Mouse (Mus musculus) kidney, adult 11 months (tissue): Measurements from ENCODE around the gene Sppl2b.
"Not testable (repeated sequence)": the region's sequence is repeated elsewhere in the genome, so short reads cannot be mapped to it uniquely, and the experiment has no call there.

Experiments
- DNase-seq: peaks from one replicate; pipeline ENCODE4 v3.0.0; 2022

Gene Sppl2b

DNA sequence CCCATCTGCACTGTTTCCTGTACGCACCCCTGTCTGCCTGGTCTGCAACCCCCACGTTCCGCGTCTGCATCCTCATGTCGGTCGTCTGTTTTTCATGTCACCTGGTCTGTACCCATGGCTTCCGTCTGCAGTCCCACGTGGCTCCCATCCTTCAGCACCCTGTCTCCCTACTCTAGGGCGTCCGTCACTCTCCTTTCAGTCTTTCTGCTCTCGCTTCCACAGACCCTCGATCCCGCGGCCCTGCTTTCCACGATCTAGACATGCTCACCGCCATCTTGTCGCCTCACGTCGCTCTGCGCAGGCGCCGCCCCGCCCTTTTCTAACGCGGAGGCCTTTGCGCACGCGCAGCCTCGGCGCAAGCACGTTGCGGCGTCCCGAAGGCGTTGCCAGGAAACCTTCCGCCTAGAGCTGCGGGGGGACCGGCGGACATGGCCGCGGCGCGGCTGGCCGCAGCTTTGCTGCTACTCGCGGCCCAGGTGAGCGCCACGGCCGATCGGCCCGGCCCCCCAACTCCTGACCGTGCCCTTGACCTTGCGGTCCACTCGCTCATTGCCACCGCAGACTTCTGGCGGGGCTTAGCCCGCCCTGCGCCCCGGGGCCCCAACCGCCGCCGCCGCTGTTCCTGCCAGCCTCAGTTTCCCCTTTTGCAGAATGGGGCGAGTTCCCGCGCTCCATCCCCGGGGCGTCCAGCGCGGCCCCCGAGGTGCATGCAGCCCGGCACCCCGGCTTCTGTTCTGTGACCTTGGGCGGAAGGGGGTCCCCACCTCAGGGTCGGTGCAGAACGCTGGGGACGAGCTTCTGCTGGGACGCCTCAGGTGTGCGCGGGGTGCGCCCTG, at the start of gene Sppl2b, which contains the start of gene Lsm7:
Gene Sppl2b (plus strand): TSS at position 363 of the 836 bp plus-strand sequence.
Gene Lsm7 (minus strand): TSS at position 297 of the 836 bp plus-strand sequence.
- peak; percentile 93 for DNase-seq

DNA sequence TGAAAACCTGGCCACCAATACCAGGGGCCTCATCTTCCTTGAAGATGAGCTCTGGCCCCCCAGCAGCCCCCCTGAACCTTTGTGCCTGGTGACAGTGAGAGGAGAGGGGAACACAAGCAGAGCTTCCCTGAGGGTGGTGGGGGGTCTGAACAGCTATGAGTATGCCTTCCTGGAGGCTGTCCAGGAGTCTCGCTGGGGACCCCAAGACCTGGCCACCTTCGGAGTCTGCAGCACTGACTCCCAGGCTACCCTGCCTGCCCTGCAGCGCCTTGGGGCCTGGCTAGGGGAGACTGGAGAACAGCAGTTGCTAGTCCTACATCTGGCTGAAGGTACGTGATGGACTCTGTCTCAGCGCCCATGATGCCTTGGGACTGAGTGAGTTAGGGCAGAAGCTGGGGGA, 49.8 kb upstream of the Sppl2b start:
- DNase-seq: no peak

DNA sequence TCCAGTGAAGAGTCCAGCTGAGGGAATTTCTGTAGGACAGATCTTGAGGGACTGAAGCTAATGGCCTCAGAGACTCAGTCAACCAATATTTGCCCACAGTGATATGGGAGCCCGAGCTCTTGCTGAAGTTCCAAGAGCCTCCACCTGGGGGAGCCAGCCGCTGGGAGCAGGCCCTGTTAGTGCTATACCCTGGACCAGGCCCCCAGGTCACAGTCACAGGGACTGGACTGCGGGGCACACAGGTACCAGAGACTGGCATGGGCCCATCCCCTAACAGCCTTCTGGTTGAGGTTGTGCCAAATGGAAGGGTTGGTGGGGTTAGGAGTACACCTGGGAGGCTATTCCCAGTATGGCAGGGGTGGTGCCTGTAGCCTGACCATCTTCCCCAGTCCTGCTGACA, 49.1 kb upstream of the Sppl2b start:
- peak; percentile 54 for DNase-seq

DNA sequence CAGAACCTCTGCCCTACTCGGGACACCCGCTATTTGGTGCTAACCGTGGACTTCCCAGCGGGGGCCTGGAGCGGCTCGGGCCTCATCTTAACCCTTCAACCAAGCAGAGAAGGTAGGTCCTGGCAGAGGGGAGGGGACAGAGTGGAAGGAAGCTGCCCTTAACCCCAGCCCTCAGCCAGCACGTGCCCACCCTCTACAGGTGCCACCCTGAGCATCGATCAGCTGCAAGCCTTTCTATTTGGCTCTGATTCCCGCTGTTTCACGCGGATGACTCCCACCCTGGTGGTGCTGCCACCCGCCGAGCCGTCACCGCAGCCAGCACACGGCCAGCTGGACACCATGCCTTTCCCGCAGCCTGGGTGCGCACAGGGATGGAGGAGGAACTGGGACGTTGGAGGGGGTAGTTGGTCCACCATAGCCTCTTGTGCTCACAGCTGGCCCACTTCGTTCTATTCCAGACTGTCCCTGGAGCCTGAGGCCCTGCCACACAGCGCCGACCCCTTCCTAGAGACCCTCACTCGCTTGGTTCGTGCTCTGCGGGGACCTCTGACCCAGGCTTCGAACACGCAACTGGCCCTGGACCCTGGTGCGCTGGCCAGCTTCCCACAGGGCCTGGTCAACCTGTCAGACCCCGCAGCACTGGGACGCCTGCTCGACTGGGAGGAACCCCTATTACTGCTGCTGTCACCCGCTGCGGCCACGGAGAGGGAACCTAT, 48.6 kb upstream of the Sppl2b start:
- no peak for DNase-seq

DNA sequence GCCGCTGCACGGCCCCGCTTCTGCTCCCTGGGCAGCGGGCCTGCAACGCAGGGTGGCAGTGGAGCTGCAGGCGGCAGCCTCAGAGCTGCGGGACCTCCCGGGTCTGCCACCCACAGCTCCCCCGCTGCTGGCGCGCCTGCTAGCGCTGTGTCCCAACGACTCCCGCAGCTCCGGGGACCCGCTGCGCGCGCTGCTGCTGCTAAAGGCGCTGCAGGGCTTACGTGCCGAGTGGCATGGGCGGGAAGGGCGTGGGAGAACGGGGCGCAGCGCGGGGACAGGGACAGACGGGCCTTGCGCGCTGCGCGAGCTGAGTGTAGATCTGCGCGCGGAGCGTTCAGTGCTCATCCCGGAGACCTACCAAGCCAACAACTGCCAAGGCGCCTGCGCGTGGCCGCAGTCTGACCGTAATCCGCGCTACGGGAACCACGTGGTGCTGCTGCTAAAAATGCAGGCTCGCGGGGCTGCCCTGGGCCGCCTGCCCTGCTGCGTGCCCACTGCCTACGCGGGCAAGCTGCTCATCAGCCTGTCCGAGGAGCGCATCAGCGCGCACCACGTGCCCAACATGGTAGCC, 47.9 kb upstream of the Sppl2b start:
- peak; percentile 61 for DNase-seq

DNA sequence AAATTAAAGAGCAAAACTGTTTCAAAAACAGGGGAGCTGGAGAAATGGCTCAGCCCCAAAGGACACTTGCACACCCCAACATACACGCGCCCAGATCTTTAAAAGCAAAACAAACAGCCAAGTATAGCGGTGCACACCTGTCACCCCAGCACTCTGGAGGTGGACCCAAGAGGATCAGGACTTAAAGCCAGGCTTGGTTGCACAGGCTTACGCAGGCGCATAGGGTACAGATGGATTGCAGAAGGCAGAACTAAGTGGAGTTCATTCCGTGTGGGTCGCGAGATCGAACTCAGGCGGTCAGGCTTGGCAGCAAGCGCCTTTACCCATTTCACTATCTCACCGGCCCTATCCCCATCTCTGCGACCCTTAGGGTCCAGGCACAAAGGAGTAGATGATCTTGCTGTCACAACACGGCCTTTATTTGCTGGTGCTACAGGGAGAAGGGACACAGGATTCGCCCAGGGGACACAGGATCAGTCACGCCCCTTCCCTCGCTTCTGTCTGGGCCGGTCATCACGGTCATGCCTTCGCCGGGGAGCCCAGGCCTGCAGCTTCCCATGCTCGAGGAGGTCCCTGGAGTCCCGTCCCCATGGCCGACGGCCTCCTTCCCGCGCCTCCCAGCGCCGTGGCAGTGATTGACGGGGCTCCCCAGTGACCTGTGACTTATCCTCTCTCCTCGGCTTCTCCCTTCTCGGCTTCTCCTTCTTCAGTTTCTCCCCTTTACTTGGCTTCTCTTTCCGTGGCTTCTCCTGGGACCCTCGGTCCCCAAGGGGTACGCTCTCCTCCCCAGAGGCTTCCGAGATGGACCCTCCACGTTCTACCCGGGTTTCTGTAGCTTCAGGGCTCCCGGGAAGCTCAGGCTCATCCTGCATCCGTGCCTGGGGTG, 46.7 kb upstream of the Sppl2b start:
- no peak for DNase-seq

DNA sequence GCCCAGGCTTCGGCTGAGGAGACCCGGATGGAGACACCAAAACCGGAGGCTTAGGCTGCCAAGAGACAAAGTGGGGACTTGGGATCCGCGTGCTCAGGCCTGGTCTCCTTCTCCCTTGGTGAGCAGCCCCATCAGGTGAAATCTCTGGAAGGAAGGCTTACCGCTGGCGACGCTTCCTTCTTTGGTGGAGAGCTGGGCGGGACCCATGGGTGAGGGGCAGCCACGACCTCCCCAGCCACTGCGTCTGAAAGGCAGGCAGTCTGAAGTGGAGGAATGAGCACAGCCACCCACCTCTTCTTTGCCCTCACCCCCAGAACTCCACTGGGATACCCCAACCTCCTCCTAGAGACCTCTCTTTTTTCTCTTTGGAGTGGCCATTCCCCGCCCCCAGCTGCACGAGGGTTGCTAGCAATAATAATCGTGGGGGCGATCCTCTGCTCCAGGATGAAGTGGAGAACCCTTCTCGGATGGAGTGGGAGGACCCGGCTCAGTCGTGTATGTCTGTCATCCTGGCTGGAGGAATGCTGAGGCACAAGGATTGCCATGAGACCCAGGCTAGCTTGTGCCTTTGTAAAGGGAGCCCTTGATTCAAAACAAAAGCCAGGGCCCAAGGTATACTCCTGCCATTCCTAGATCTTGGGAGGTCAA, 46.0 kb upstream of the Sppl2b start:
- no peak for DNase-seq

DNA sequence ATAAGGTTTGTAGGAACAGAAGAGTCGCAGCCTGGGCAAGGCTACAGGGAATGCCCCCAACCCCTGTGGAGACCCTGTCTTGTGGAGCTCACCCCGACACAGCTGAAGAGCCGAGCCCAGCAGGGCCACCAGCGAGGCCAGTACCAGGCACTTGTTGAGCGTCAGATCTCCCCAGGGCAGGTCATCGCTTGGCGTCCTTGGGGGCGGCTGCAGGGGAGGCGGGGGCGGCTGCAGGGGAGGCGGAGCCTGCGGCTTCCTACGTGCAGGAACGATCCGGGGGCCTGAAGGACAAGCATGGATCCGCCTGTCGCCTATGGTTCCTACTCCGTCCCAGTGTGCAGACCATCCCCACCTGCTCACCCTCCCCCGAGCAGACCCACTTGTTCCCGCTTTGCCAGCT, 45.0 kb upstream of the Sppl2b start:
- DNase-seq: no peak

DNA sequence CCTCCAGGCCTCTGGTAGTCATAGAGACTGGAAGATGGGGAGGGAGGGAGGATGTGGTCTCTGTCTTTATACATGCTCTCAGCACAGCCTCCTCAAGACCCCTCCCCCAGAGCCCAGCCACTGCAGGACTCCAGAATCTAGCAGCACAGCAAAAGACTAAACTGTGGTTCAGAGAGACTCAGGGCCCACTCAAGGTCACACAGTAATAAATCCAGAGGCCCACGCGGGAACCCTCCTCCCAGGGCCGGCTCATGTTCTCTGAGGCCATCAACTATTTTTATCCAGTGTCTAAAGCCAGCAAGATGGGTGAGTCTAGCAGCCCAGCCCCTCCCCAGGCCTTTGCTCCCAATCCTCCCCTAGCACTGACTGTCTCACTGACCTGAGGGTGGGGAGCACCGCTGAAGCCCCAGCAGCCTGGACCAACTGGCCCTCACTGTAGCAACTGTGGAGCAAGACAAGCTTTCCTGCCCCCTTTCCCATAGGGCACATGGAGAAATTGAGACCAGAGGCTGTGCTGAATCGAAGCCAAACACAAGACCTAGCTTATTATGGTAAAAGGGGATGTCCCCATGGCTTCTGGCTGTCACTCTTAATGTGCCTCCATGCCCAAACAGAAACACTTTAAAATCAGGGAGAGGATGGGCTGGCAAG, 42.6 kb upstream of the Sppl2b start:
- no peak for DNase-seq

DNA sequence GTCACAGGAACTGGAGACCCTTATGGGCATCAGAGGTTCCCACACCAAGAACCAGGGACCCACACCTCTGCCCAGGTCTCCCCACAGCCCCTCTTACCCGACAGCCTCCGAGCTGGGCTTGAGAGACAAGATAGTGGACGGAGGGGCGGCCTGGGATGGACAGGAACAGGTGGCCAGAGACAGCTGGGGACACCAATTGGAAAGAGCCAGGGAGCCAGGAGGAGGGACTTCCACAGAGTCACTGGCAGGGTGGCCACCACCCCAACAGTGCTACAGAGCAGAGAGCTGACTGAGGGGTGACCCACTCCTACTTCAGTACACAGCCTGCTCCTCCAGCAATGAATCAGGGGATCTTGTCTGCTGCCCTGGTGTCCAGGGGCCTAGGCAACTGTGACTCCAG, 41.7 kb upstream of the Sppl2b start, which contains the start of gene Jsrp1:
Gene Jsrp1 (minus strand): TSS at position 133 of the 400 bp plus-strand sequence.
- DNase-seq: no peak

DNA sequence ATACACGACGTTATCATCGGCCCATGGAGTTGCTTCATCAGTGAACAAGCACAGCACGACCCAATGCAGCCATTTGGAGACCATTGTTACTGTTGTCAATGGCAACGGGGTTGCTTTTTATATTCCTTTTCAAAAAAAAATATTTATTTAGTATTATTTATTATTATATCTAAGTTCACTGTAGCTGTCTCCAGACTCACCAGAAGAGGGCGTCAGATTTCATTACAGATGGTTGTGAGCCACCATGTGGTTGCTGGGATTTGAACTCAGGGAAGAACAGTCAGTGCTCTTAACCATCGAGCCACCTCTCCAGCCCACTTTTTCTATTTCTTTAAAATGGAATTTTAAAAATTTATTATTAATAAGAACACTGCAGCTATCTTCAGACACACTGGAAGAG, 40.3 kb upstream of the Sppl2b start:
- no peak for DNase-seq

DNA sequence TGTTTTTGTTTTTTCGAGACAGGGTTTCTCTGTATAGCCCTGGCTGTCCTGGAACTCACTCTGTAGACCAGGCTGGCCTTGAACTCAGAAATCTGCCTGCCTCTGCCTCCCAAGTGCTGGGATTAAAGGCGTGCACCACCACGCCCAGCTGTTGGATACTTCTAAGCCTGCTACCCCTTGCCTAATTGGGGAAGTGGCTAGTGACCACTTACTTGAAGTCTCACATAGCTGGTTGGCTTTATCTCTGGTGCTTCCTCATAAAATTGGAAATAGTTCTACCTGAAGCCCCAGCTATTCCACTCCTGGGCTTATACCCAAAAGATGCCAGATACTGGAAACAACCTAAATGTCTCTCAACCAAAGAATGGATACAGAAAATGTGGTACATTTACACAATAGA, 38.8 kb upstream of the Sppl2b start:
- DNase-seq: not testable (repeated sequence)

DNA sequence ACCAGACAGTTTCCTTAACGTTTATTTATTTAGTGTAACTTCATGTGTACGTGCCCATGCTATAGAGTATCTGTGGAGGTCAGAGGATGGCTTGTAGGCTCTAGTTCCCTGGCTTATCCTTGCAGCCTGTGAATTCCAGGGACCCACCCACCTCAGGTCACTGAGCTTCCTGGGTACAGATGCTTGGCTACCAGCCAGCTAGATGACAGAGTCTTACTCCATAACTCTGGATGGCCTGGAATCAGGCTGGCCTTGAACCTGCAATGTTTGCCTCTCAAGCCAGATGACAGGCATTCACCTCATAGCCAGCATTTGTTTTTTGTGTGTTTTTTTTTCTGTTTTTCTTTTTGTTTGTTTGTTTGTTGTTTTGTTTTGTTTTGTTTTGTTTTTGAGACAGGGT, 37.9 kb upstream of the Sppl2b start:
- DNase-seq: no peak

DNA sequence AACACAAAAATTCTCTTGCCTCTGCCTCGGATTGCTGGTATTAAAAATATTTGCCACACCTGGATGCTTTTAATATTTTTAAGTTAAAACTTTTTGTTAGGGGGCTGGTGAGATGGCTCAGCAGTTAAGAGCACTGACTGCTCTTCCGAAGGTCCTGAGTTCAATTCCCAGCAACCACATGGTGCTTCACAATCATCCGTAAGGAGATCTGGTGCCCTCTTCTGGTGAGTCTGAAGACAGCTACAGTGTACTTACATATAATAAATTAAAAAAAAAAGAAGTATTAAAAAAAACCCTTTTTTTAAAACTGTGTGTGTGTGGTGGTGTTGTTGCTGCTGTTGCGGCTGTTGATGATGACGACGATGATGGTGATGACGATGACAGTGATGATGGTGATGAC, 37.1 kb upstream of the Sppl2b start:
- not testable (repeated sequence) for DNase-seq

DNA sequence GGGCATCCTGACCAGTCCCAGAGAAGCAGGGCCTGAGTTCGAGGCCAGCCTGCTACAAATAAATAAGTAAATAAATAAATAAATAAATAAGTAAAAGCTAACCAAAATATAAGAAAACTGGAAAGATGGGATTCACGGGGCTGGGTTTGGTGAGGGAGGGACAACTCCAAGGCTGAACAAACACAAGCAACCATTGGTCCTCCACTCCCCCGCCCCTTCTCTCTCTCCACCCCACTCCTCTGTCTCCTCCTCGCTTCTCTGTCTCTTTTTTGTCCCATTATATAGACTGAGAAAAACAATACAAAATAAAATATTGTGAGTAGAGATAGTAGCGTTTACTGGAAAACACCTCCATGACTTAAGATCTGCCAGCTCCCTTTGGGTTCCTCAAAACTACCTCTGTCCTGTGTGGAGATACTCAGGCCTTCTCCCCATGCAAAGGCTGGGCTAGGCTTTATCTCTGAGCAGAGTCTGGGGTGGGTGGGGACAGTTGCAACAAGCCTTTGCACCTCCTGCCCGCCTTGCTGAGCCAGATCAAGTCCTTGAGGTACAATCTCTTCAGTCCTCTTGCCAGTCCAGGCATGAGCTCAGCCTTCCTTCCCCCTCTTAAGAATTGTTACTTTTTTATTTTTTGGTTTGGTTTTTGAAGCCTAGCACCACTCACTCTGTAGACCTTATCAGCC, 36.3 kb upstream of the Sppl2b start:
- no peak for DNase-seq

DNA sequence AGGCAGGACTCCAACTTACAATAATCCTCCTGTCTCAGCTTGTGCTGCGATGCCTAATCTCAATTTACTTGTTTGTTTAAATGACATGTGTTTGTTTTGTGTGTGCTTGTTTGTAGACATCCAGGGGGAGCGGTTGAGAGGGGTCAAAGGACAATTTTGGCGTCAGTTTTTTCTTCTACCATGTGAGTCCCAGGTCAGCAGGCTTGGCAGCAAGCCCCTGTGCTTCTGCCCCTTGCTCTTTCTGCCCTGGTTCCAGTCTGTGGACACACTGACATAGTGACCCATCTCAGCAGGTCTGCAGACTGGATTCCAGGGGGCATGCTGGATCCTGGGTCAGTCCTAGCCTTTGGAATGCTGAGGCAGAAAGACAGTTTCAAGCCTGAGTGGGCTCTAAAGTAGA, 35.7 kb upstream of the Sppl2b start:
- DNase-seq: peak; percentile 79

DNA sequence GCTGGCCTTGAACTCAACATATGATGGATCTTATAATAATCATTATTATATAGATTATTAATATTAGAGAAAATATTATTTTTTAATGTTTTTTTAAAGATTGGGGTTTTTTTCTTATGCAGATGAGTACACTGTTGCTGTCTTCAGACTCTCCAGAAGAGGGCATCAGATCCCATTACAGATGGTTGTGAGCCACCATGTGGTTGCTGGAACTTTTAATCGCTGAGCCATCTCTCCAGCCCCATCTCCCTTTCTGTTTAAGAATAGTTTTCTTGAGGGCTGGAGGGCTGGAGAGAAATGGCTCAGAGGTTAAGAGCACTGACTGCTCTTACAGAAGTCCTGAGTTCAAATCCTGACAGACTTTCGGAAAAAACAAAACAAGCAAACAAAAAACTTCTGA, 33.1 kb upstream of the Sppl2b start:
- DNase-seq: no peak

DNA sequence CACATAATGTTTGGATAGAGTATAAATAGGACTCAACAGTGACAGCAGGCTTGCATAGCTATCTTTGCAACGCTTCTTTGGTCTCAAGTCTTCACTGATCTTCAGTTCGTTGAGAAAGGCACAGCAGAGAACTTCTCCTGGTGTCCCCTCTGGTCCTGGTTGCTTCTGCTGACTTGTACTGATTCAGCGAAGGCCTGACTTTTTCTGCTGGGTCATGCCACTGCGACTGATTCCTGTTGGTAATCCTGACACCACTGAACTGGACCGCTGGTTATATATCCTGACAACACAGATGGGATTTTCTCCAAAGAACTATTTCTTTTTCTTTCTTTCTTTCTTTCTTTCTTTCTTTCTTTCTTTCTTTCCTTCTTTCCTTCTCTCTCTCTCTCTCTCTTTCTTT, 32.5 kb upstream of the Sppl2b start:
- DNase-seq: no peak

DNA sequence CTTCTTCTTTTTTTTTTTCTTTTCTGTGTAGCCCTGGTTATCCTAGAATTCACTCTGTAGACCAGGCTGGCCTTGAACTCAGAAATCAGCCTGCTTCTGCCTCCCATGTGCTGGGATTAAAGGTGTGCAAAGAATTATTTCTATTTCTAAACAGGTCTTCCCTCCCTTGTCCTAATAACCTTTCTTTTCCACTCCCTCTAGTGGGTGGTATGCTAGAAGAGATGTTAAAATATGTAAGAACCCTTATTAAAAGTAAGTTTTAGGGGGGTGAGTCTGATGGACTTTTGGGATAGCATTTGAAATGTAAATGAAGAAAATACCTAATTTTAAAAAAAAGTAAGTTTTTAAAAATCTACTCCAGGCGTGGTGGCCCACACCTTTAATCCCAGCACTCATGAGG, 31.8 kb upstream of the Sppl2b start:
- DNase-seq: no peak

DNA sequence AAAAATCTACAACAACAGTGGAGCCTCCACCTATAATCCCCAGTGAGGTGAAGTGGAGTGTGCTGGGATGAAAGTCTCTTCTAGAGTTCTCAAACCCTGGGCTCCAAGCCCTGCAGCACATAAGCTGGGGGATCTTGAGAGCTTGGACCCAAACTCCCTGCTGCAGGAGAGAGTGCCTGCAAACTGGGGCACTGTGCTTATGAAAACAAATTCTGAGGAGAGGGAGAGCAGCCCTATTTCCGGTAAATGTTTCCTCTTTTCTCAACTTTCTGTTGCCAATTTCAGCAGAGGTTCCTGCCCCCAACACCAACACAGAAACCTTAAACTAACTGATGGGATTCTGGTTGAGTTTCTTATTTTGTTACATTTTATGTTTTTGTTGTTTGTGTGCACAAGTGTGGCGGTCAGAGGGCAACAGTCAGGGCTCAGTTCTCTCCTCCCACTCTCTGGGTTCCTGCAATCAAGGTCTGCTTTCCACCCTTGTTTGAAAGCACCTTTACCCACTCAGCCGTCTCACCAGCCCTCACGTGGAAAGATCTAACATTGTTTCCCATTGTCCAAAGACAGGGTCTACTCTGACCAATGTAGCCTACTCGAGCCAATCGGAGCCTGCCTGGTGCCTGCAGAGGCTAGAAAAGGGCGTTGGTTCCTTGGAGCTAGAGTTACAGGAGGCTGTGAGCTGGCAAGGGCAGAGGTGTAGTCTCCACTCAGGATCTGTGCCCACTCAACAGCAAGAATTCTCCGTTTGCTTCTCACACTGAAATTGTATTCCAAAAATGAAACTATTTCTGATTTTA, 31.0 kb upstream of the Sppl2b start:
- DNase-seq: no peak
